Mouse (Mus musculus): ENCODE measurements at regions not wholly inside any gene's neighbourhood (a gene's known extent, or its start where the extent isn't known, plus 50 kb on each side); places are given as distances from the start of the nearest gene placed in this dataset.
"Not testable (repeated sequence)": the region's sequence is repeated elsewhere in the genome, so short reads cannot be mapped to it uniquely, and the experiment has no call there.

DNA sequence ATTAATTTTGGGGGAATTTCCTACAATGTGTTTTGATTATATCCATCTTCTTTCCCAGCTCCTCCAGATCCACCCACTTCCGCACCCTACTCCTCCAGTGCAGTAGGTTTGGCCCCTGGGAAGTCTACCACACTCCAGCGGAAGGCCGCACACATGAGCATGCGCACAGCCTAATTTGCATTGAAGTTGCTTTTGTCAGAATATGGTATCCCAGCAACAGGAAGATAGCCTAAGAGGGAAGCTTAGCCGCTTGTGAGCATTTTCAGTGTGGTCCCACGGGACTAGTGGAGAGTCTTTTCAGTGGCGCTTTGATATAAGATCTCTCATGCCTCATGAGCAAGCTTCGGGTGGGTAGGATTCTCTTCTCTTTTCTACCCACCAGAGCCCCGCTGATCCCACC, 455.6 kb downstream of the Cbln4 start:
- peak; percentile 9 for DNase-seq

DNA sequence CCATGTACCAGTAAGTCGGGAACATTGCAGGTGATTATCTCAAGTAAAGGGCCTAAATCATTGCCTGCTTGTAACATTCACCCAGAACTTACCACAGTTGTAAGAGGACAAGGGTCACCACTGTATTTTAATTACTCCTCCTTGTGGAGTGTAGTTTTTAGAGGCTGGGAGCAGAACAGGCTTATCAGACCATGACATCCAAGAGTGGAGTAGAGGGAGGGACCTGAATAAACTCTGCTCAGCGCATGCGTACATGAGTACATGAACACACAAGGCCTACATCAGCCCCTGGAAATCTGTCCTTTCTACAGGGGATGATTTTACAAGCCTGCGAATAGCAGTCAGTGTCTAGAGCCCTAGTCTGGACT, 456.4 kb downstream of the Cbln4 start:
- no peak for DNase-seq

DNA sequence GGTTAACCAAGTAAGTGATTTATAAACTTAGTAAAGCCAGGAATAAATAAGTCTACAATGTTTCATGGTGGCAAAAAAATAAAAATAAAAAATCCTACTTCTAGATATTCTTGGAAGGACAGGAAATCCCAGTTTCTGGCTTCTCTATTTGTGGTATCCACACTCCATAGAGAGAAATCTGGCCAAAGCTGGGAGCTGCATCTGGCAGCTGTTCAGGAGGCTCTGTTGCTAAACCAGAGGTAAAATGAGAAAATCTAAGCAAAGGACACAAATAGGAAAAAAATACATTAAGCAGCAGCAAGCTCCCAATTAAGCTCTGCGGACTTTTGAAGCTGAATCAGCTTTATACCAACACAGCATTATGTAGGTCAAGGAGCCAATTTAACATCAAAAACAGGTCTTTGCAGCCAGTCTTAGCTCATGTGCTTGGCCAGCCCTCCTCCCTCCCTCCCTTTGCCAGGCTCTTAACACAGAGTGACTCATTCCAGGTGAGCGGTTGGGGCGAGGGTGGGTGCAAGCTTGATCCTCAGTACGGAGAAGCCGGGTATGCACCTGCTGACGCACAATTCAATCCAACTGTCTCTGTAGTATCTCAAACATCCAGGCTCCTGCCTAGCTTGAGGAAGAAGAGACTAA, 456.9 kb downstream of the Cbln4 start:
- no peak for DNase-seq

DNA sequence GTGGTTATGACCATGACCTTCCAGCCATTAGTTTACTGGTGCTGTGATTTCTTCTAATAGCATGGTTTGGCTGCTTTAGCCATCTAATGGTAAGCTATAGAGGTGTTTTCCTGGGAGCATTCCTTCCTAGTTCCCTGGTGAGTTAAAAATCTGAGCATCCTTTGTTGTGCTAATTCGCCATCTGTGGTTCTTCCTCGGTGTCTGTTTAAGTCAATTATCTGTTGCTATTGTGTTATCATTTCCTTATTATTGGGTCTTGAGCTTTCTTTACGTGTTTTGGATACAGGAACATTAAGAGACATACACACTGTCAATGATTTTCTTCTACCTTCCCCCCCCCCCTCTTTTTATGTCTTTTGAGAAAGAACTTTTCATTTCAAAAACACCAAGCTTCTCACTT, 468.9 kb downstream of the Cbln4 start:
- DNase-seq: no peak

- no peak for DNase-seq
Observed at GRCm38 (mm10) chr2:171562656-171563055, 480.6 kb downstream of the Cbln4 start.

GRCm38 (mm10) chr2:171542768-171543167, 500.5 kb downstream of the Cbln4 start:
- not testable (repeated sequence) for DNase-seq

DNA sequence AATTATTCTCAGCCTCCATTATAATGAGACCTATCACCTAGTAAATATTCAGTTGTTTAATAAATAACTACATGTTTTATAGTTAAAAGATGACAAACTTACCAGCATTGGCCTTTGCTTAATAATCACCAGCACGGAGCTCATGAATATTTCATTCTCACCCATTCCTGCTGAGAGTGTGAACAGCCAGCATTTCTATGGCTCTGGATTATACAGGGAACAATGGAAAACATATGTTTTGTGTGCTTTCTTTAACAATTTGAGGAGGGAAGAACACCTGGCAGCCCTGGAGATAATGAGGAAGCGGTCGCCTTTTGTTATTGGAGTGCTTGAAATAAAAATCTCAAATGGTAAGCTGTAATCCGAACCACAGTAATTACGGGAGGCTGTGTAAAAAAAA, 528.4 kb downstream of the Cbln4 start:
- no peak for DNase-seq

- no peak for DNase-seq
Observed at GRCm38 (mm10) chr2:171496620-171497019, 546.6 kb downstream of the Cbln4 start.

DNA sequence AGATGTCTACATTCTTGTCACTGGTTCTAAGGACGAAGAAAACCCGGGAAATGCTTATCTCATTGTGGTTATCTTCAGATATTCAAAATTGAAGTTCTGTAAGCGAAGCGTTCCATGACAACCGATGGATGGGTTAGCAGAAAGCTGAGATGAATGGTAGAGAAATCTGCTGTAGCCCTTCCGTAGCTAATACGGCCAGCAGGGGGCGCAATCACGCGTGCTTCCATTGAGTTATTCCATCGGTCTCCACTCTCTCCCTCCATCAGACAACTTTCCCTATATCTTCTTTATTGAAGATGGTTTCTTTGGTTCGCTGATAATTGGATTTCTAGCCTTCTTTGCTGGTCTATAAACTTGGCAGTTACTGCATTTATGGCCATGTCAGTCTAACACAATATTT, 549.5 kb downstream of the Cbln4 start:
- peak; percentile 10 for DNase-seq

DNA sequence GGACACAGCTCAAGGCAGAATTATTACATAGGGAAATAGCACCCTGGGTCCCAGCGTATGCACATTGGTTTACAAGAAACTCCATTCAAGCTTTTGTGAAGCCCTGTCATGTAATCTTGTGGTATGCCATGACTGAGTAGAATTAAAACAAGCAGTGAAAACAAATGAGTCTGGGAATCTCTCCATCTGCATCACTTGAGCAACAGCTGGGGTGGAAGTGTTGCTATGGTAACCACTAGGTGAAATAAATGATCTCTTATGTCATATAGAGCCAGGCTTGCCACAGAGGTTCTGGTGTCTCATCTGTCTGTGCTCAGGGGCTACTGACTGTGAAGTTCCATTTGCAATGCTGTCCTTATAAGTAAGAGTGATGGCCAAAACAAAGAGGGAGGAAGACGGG, 556.0 kb downstream of the Cbln4 start:
- DNase-seq: peak; percentile 36

- DNase-seq: no peak
Observed at GRCm38 (mm10) chr2:171453241-171453640, 590.0 kb downstream of the Cbln4 start.

- peak; percentile 23 for DNase-seq
Observed at GRCm38 (mm10) chr2:171406057-171406456, 637.2 kb downstream of the Cbln4 start.

- DNase-seq: no peak
Observed at GRCm38 (mm10) chr2:171388936-171389335, 654.3 kb downstream of the Cbln4 start.

- peak; percentile 6 for DNase-seq
Observed at GRCm38 (mm10) chr2:171373457-171373856, 641.9 kb downstream of the Dok5 start.

- no peak for DNase-seq
Observed at GRCm38 (mm10) chr2:171373016-171373415, 641.4 kb downstream of the Dok5 start.

GRCm38 (mm10) chr2:171371751-171372150, 640.1 kb downstream of the Dok5 start:
- no peak for DNase-seq

GRCm38 (mm10) chr2:171365553-171365952, 633.9 kb downstream of the Dok5 start:
- DNase-seq: no peak

DNA sequence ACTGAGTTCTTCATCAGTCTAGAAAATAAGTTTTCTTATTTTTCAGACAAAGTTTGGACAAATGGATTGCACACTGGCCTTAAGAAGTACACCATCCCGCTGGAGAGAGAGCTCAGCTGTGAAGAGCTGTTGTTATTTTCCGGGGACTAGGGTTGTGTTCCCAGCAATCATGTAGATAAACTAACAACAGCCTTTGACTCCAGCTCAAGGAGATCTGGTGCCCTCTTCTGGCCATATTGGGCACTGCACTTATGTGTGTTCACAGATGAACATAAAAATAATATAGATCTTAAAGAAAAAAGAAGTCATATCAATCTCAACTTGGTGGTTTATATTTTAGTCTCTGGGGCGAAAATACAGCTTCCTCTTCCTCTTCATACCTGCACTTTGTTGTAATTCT, 633.0 kb downstream of the Dok5 start:
- no peak for DNase-seq

- no peak for DNase-seq
Observed at GRCm38 (mm10) chr2:171363381-171363780, 631.8 kb downstream of the Dok5 start.

- DNase-seq: no peak
Observed at GRCm38 (mm10) chr2:171358071-171358760, 626.6 kb downstream of the Dok5 start.

DNA sequence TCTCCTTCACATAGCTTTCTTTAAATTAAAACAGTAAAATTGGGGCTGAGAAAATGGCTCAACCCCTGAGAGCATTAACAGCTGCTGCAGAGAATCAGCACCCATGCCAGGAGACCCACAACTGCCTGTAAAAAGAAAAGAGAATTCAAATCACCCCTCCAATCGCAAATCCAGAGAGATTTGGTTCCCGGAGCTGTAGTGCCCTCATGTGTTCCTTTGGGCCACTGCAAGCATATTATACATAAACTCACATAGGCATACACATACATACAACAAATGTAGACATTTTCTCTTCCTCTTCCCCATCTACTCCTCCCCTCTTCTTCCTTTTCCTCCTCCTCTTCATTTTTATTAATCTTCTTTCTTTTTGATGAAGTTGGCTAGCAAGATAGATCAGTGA, 616.5 kb downstream of the Dok5 start:
- no peak for DNase-seq

- DNase-seq: no peak
Observed at GRCm38 (mm10) chr2:171333816-171334757, 602.5 kb downstream of the Dok5 start.

GRCm38 (mm10) chr2:171332826-171333225, 601.2 kb downstream of the Dok5 start:
- DNase-seq: peak; percentile 3

DNA sequence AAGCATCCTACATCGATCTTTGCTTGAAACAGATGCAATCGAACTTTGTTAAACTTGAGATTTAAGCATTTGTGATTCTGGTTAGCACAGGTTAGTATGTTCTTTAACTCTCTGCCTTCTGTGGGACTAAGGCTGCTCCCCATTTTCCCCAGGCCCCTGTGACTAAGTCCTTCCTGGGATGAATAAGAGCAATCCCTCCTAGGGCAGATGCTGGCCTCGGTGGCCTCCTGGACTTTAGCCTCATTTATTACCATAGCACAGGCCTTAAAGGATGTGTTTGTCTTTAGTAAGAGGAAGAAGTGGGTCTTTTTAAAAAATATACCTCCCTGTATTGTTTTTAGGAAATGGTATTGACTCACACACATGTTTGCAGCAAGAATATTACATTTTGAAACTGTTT, 599.9 kb downstream of the Dok5 start:
- DNase-seq: no peak
